25 mouse cellular contexts compared by ENCODE assay signal in the genomic region with DNA sequence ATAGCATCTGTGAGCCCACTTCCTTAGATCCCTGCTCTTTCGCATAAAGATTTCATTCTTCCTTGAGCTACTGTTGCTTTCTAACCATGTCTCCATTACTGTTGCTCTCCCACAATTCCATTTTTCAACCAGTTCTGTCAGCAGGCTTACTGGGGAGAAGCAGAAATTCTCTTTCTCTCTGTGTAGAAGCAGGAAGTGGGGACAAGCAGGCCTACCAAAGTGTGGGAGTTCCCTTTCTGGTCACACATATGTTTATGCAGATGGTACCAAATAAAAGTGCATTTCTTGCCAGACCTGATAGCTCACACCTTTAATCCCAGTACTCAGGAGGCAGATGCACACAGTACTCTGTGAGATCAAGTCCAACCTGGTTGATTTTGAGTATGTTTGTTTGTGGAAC. TPM values are rescaled to one million over a fixed set of nuclear protein-coding genes. Genes with fewer than 3 reads are reported as not detected.
DNase-seq lines count a peak whose midpoint lies in the region; ATAC-seq lines count a peak whose summit lies in the region.
"Had no signal": no experiment of that assay in that cellular context is flagged by ENCODE, and none has a peak within 500 bp of the region (broad histone marks: within the 10 kb centered on the region; RNA-seq: fewer than 3 reads in every experiment).

No protein-coding gene starts in this region.

- 86% methylated on average over 1 of the region's 1 CpGs for WGBS in kidney, embryonic 14.5 days

- no peak overlapping the region for H3K9ac ChIP-seq in kidney, embryonic 14.5 days (ENCODE audit: low read depth, low read length)
- H3K9ac ChIP-seq: forebrain, embryonic 13.5 days; forebrain, postnatal 0 days; heart, embryonic 15.5 days; hindbrain, embryonic 14.5 days had no signal

- H3K36me3 ChIP-seq in kidney, embryonic 14.5 days (ENCODE audit: control insufficient read depth, insufficient read depth, low read length): no peaks in the 10 kb centered on the region
- H3K36me3 ChIP-seq: embryonic facial prominence, embryonic 10.5 days; heart, embryonic 15.5 days; hindbrain, embryonic 10.5 days had no signal

- H3K4me3 ChIP-seq in kidney, embryonic 14.5 days (ENCODE audit: low read length): no peak overlapping the region
- H3K4me3 ChIP-seq: embryonic facial prominence, embryonic 10.5 days; forebrain, embryonic 13.5 days; heart, adult 2 months; heart, embryonic 15.5 days; hindbrain, embryonic 10.5 days had no signal

- DNase-seq in layer of hippocampus, adult 8-10 months (ENCODE audit: low spot score in 2 of 2): peak; percentile 6 to 16
- no peak for DNase-seq in layer of hippocampus, postnatal 10 days (ENCODE audit: low spot score in 2 of 2)
- DNase-seq in cerebellum, adult 11-12 months: no peak
- DNase-seq: adrenal gland, adult 2 months; adrenal gland, postnatal 25 days; B cell, adult 2 months; cerebellum, adult 8-10 months; cerebellum, postnatal 25 days; forebrain, postnatal 0 days; gastrocnemius, postnatal 36 days; heart, adult 2 months had no signal

- H3K27me3 ChIP-seq in kidney, embryonic 14.5 days (ENCODE audit: control insufficient read depth, insufficient read depth, low read length): no peaks in the 10 kb centered on the region
- H3K27me3 ChIP-seq: CH12.LX; forebrain, embryonic 13.5 days; heart, embryonic 15.5 days; Patski had no signal

- no peak overlapping the region for H3K27ac ChIP-seq in kidney, embryonic 14.5 days (ENCODE audit: low read depth, low read length)
- H3K27ac ChIP-seq: embryonic facial prominence, embryonic 10.5 days; forebrain, embryonic 13.5 days; heart, adult 2 months; heart, embryonic 15.5 days; hindbrain, embryonic 10.5 days; hindbrain, embryonic 14.5 days had no signal

- H3K4me1 ChIP-seq in kidney, embryonic 14.5 days (ENCODE audit: control insufficient read depth, insufficient read depth, low read length): no peaks in the 10 kb centered on the region
- H3K4me1 ChIP-seq: embryonic facial prominence, embryonic 10.5 days; forebrain, embryonic 13.5 days; heart, embryonic 15.5 days; hindbrain, embryonic 10.5 days had no signal

- no peak overlapping the region for H3K4me2 ChIP-seq in kidney, embryonic 14.5 days (replicated peaks; ENCODE audit: low read depth, low read length)
- H3K4me2 ChIP-seq: forebrain, embryonic 13.5 days; heart, embryonic 11.5 days; heart, embryonic 15.5 days; hindbrain, embryonic 14.5 days had no signal

- ATAC-seq in CD4-positive, CD25-positive, alpha-beta regulatory T cell, adult 4 months: peak; percentile 53
- ATAC-seq in common myeloid progenitor, adult 5-6 weeks (replicated peaks; ENCODE audit: low read depth, poor library complexity, severe bottlenecking): 0 out of 2 replicates have a peak, but pooled peaks have one; percentile 39
- ATAC-seq in kidney, embryonic 14.5 days (ENCODE audit: low FRiP score, low TSS enrichment): no peak
- no peak for ATAC-seq in monocyte, adult 5-6 weeks (replicated peaks; ENCODE audit: insufficient number of reproducible peaks, low FRiP score, low TSS enrichment, poor library complexity, severe bottlenecking)
- ATAC-seq: forebrain, embryonic 13.5 days; forebrain, postnatal 0 days; intestine, postnatal 0 days; Patski had no signal

- H3K9me3 ChIP-seq in kidney, embryonic 14.5 days (ENCODE audit: control insufficient read depth, low read length): no peaks in the 10 kb centered on the region
- H3K9me3 ChIP-seq: embryonic facial prominence, embryonic 10.5 days; forebrain, embryonic 13.5 days; heart, embryonic 15.5 days; hindbrain, embryonic 10.5 days had no signal

RNA-seq across cellular contexts. Expression of a gene that starts 21.7 kb away (rescaled TPM):
- 1 to 10 TPM; 1.1 to 3.3 (median 2.5) TPM for total RNA-seq in layer of hippocampus, adult 8-10 months (2022)
- 1 to 10 TPM; 6.6 to 6.7 TPM for total RNA-seq in layer of hippocampus, postnatal 10 days (2021)
- polyA plus RNA-seq in CD4-positive, CD25-positive, alpha-beta regulatory T cell, adult 4 months (2017; shearing (Covaris generic)): 1 to 10 TPM; 1.8 to 4.1 TPM
- 40.6 and 55.4 TPM in 2 replicates for total RNA-seq in common myeloid progenitor, adult 5-6 weeks (2017)
- 6.4 and 7.1 TPM in 2 replicates for polyA plus RNA-seq in kidney, embryonic 14.5 days (2014; fragmentation: Nextera tagmentation; extraction: Ambion mirVana)
- total RNA-seq in monocyte, adult 5-6 weeks (2017): 15.0 to 18.9 TPM (median 18.4 TPM) in 3 replicates

RNA-seq across cellular contexts. Expression of a gene that starts 41.2 kb away (rescaled TPM):
- total RNA-seq in layer of hippocampus, adult 8-10 months (2022): 100 to 1,000 TPM; 368 to 431 (median 406) TPM
- total RNA-seq in layer of hippocampus, postnatal 10 days (2021): 100 to 1,000 TPM; 272 TPM
- 1 to 10 TPM; 8.6 to 9.2 TPM for polyA plus RNA-seq in CD4-positive, CD25-positive, alpha-beta regulatory T cell, adult 4 months (2017; shearing (Covaris generic))
- 3.7 TPM in 1 of 2 replicates, not detected in the other for total RNA-seq in common myeloid progenitor, adult 5-6 weeks (2017)
- 5.2 and 6.8 TPM in 2 replicates for polyA plus RNA-seq in kidney, embryonic 14.5 days (2014; fragmentation: Nextera tagmentation; extraction: Ambion mirVana)
- 3.2 TPM in 1 of 3 replicates, not detected in the others for total RNA-seq in monocyte, adult 5-6 weeks (2017)
- total RNA-seq: CH12.LX; gastrocnemius, postnatal 36 days; heart, postnatal 25 days had no signal
- polyA plus RNA-seq: heart, adult 2 months had no signal

Comparison
In these comparisons a context has a peak if more than half of its experiments do, and no peak if none do; other contexts are left out.
1. DNase-seq: peak in layer of hippocampus, adult 8-10 months (2 of 2); none in layer of hippocampus, postnatal 10 days (0 of 2) and cerebellum, adult 11-12 months (single experiment).
2. ATAC-seq: peak in CD4-positive, CD25-positive, alpha-beta regulatory T cell, adult 4 months (single experiment) and common myeloid progenitor, adult 5-6 weeks (single experiment); none in kidney, embryonic 14.5 days (single experiment) and monocyte, adult 5-6 weeks (single experiment).
3. RNA of a gene that starts 41.2 kb away (total RNA-seq): 368 to 431 TPM in layer of hippocampus, adult 8-10 months and 272 TPM in layer of hippocampus, postnatal 10 days; 3.7 TPM in common myeloid progenitor, adult 5-6 weeks and 3.2 TPM in monocyte, adult 5-6 weeks; every median in the first group is over 10 times any median in the second.